Mouse (Mus musculus) MEL (cell line): ENCODE measurements around the gene Ccdc87. TPM values are rescaled to one million over a fixed set of nuclear protein-coding genes. Genes with fewer than 3 reads are reported as not detected.
"Not testable (repeated sequence)": the region's sequence is repeated elsewhere in the genome, so short reads cannot be mapped to it uniquely, and the experiment has no call there.

Experiments
- DNase-seq: peaks from one replicate; pipeline ENCODE4 v3.0.0; 2011; ENCODE audit warnings: low read depth, low spot score
- H3K27ac ChIP-seq: 2 replicates; pipeline ENCODE4 v1.5.1; 2012; ENCODE audit warnings: low read depth, mild to moderate bottlenecking, control low read depth, low read length, moderate library complexity; ENCODE audit not compliant: control insufficient read depth
- H3K27me3 ChIP-seq, 2 experiments: fragments of 150-350 bp in 1 of 2; sonication (generic) in 1 of 2; 2 replicates each; pipeline ENCODE4 v1.6.1; 2012; ENCODE audit warnings: low read length in 2 of 2, mild to moderate bottlenecking in 2 of 2, improper control_type of control experiment in 1 of 2, moderate library complexity in 1 of 2; ENCODE audit not compliant: insufficient read depth in 2 of 2, control insufficient read depth in 1 of 2
- H3K36me3 ChIP-seq, 2 experiments: 2 replicates each; pipeline ENCODE4 v1.6.1; 2012 to 2014; ENCODE audit warnings: low read length in 2 of 2, improper control_type of control experiment in 1 of 2, inconsistent platforms in 1 of 2, mild to moderate bottlenecking in 1 of 2; ENCODE audit not compliant: insufficient read depth in 2 of 2, control insufficient read depth in 1 of 2
- H3K4me1 ChIP-seq, 2 experiments: fragments of 150-350 bp in 1 of 2; sonication (generic) in 1 of 2; 2 replicates each; pipeline ENCODE4 v1.6.1; 2012; ENCODE audit warnings: low read length in 2 of 2, improper control_type of control experiment in 1 of 2, mild to moderate bottlenecking in 1 of 2; ENCODE audit not compliant: insufficient read depth in 2 of 2, control insufficient read depth in 1 of 2
- H3K4me3 ChIP-seq, 2 experiments: fragments of 150-350 bp in 1 of 2; sonication (generic) in 1 of 2; 2 replicates each; pipeline ENCODE4 v1.5.1; 2012; ENCODE audit warnings: low read depth in 2 of 2, low read length in 2 of 2, mild to moderate bottlenecking in 2 of 2, moderate library complexity in 2 of 2, control low read depth in 1 of 2, improper control_type of control experiment in 1 of 2; ENCODE audit not compliant: control insufficient read depth in 1 of 2, insufficient read depth in 1 of 2
- H3K79me2 ChIP-seq: 2 replicates; pipeline ENCODE4 v1.6.1; 2012; ENCODE audit warnings: mild to moderate bottlenecking, low read length, moderate library complexity; ENCODE audit not compliant: control insufficient read depth, poor library complexity, insufficient read depth
- H3K9ac ChIP-seq: 2 replicates; pipeline ENCODE4 v1.6.1; 2012; ENCODE audit warnings: low read depth, mild to moderate bottlenecking, control low read depth, low read length, moderate library complexity; ENCODE audit not compliant: control insufficient read depth, poor library complexity, severe bottlenecking
- H3K9me3 ChIP-seq: fragments of 150-350 bp; sonication (generic); replicated peaks from 2 replicates; pipeline ENCODE4 v1.6.1; 2012; ENCODE audit warnings: mild to moderate bottlenecking, low read length, improper control_type of control experiment, moderate library complexity; ENCODE audit not compliant: insufficient read depth
- EP300 ChIP-seq, 2 experiments: IDR thresholded peaks; 2 replicates each; pipeline ENCODE4 v1.6.1; 2011; ENCODE audit warnings: improper control_type of control experiment in 2 of 2, low read length in 2 of 2, low read depth in 1 of 2, mild to moderate bottlenecking in 1 of 2
- ETS1 ChIP-seq: IDR thresholded peaks from 2 replicates; pipeline ENCODE4 v1.6.1; 2012; ENCODE audit warnings: low read depth, mild to moderate bottlenecking, inconsistent platforms, low read length, improper control_type of control experiment, moderate library complexity
- GATA1 ChIP-seq: IDR thresholded peaks from 2 replicates; pipeline ENCODE4 v1.6.1; 2011; ENCODE audit warnings: low read depth, low read length, improper control_type of control experiment
- MAFK ChIP-seq: IDR thresholded peaks from 2 replicates; pipeline ENCODE4 v1.6.1; 2011; ENCODE audit warnings: low read depth, mild to moderate bottlenecking, low read length, improper control_type of control experiment, borderline replicate concordance
- MEF2A ChIP-seq: IDR thresholded peaks from 2 replicates; pipeline ENCODE4 v1.6.1; 2014; ENCODE audit warnings: low read depth, mild to moderate bottlenecking, inconsistent platforms, low read length, improper control_type of control experiment; ENCODE audit not compliant: poor library complexity, insufficient replicate concordance, severe bottlenecking; ENCODE audit errors: extremely low read depth
- MXI1 ChIP-seq: IDR thresholded peaks from 2 replicates; pipeline ENCODE4 v1.6.1; 2011; ENCODE audit warnings: mild to moderate bottlenecking, low read depth, low read length, improper control_type of control experiment
- MYC ChIP-seq: IDR thresholded peaks from 2 replicates; pipeline ENCODE4 v1.6.1; 2011; ENCODE audit warnings: low read depth, mild to moderate bottlenecking, low read length, improper control_type of control experiment, moderate library complexity
- NRF1 ChIP-seq: IDR thresholded peaks from 2 replicates; pipeline ENCODE4 v1.6.1; 2014; ENCODE audit warnings: low read depth, mild to moderate bottlenecking, inconsistent platforms, low read length, improper control_type of control experiment, moderate library complexity; ENCODE audit not compliant: poor library complexity, insufficient read depth, severe bottlenecking
- POLR2AphosphoS2 ChIP-seq: IDR thresholded peaks from 2 replicates; pipeline ENCODE4 v1.6.1; 2011; ENCODE audit warnings: low read length, improper control_type of control experiment
- TAL1 ChIP-seq: IDR thresholded peaks from 2 replicates; pipeline ENCODE4 v1.6.1; 2012; ENCODE audit warnings: mild to moderate bottlenecking, inconsistent platforms, low read length, moderate library complexity, mixed read lengths
- TBP ChIP-seq: IDR thresholded peaks from 2 replicates; pipeline ENCODE4 v1.8.0; 2011; ENCODE audit warnings: low read depth, low read length, improper control_type of control experiment
- ZNF384 ChIP-seq: IDR thresholded peaks from 2 replicates; pipeline ENCODE4 v1.6.1; 2012; ENCODE audit warnings: low read depth, mild to moderate bottlenecking, inconsistent platforms, low read length, improper control_type of control experiment
- polyA plus RNA-seq, 2 experiments: library from polyadenylated mRNA; stranded (reverse) in 1 of 2; unstranded in 1 of 2; fragments of >175 nt in 1 of 2; fragments of >200 nt in 1 of 2; gene quantifications; 2 replicates each; pipeline versions ENCODE4 v1.2.1 to v1.2.4; 2012; ENCODE audit warnings: low replicate concordance in 2 of 2, low read depth in 1 of 2; ENCODE audit not compliant: insufficient read length in 2 of 2, insufficient read depth in 1 of 2, missing spikeins in 1 of 2
- total RNA-seq: library from RNA; depleted of rRNA; stranded (reverse); fragments of 300-350 nt; gene quantifications from 2 replicates; pipeline ENCODE4 v1.2.3, GENCODE M21; 2012

Ccdc87 gene
- total and polyA plus RNA-seq, 3 experiments, result 0.04 to 0.06 TPM; not detected in 1

DNA sequence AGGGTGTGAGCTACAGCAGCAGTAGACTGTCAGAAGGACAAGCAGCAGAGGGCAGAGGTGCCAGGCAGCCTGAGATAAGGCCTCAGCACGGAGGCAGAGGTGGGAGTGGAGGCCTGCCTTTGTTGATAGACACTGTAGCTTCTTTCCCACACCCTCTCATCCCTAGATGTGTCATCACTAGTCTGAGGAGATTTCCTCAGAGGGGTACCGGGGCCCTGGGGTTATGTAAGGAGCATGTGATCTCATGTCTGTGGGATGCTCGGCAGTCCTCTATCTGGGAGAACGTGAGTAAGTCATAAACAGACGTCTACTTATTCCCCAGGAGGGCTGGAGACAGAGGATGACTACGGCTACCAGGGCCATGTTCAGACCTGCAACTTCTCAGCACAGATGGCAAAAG, 19.9 kb downstream of the Ccdc87 start:
- Histone ChIP-seq H3K9ac (no peak overlapping the region), H3K36me3 (no peaks in the 10 kb centered on the region), H3K27ac (no peak overlapping the region), H3K4me3 (no peak overlapping the region), H3K27me3 (peaks cover 0 to 2% of the 10 kb centered on the region in 2 experiments; a peak in 1 of 4 replicates), H3K79me2 (no peaks in the 10 kb centered on the region), H3K9me3 (no peaks in the 10 kb centered on the region), H3K4me1 (peaks cover 0 to 5% of the 10 kb centered on the region in 2 experiments; a peak in 1 of 4 replicates)
- DNase-seq, result peak; percentile 43
- TF ChIP-seq GATA1 (0 out of 2 replicates have a peak, but pooled peaks have one; percentile 11), MAFK (no peak), EP300 (IDR thresholded peaks at IDR 0.05; ENCODE audit: low read depth in 1 of 2, low read length in 2 of 2) (0 out of 4 replicates have a peak, but pooled peaks of 1 of the 2 experiments have one; percentile 30), TAL1 (peak; percentile 61), MXI1 (no peak)

DNA sequence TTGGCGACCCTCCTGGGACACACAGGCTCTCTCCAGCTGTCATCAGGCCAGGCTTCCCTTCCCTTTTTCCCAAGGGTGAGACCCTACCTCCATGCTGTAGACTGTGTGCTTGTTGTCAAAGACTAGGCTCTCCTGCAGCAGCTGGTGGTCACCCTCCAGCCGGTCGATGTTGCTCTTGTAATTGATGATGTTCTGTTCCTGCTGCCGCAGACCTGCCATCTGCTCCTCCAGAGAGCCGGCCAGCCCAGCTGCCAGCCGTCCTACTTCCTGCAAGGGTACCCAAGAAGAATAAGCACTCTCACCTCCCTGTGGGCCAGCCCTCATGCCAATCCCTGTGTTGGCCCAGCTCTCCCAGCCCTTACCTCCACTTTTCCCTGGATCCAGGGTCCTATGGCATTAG, 23.9 kb downstream of the Ccdc87 start:
- H3K27ac ChIP-seq, result no peak overlapping the region
- H3K9ac ChIP-seq, result no peak overlapping the region
- no peak for TF ChIP-seq TBP
- no peak for TF ChIP-seq MEF2A
- no peak for TF ChIP-seq MYC
- no peaks in the 10 kb centered on the region for H3K36me3 ChIP-seq
- H3K79me2 ChIP-seq, result no peaks in the 10 kb centered on the region
- no peak overlapping the region for H3K4me3 ChIP-seq
- peaks cover 0 to 5% of the 10 kb centered on the region in 2 experiments; a peak in 1 of 4 replicates for H3K4me1 ChIP-seq
- H3K9me3 ChIP-seq, result no peaks in the 10 kb centered on the region
- DNase-seq, result no peak
- no peaks in the 10 kb centered on the region; a peak in 1 of 4 replicates for H3K27me3 ChIP-seq

DNA sequence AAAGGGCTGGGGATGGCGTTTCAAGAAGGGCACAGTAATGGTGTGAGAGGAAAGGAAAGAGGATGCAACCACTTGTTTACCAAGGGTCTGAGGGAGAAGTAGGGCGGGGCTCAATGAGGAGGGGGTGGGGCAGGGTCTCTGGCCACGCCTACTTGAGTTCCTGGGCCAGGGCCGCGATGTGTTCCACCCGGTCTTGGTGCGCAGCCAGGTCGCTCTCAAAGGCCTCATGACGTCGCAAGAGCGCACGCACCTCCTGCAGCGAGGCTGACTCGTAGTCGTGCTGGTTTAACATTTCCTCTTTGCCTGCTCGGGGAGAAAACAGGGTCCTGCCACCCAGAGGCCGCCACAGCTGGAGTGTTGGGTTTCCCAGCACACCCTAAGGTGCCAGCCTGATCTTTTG, 26.0 kb downstream of the Ccdc87 start:
- Histone ChIP-seq H3K27ac (no peak overlapping the region), H3K4me3 (peak overlapping the region; percentile 11 to 35; a peak in 3 of 4 replicates), H3K9me3 (no peaks in the 10 kb centered on the region), H3K36me3 (no peaks in the 10 kb centered on the region), H3K27me3 (no peaks in the 10 kb centered on the region; a peak in 1 of 4 replicates), H3K79me2 (no peaks in the 10 kb centered on the region), H3K4me1 (no peaks in the 10 kb centered on the region), H3K9ac (peak overlapping the region; percentile 21)
- DNase-seq, result peak; percentile 81
- TF ChIP-seq ZNF384, result no peak
- TF ChIP-seq POLR2AphosphoS2, result no peak
- 0 out of 2 replicates have a peak, but pooled peaks have one; percentile 9 for TF ChIP-seq ETS1
- TF ChIP-seq NRF1, result 0 out of 2 replicates have a peak, but pooled peaks have one; percentile 38

DNA sequence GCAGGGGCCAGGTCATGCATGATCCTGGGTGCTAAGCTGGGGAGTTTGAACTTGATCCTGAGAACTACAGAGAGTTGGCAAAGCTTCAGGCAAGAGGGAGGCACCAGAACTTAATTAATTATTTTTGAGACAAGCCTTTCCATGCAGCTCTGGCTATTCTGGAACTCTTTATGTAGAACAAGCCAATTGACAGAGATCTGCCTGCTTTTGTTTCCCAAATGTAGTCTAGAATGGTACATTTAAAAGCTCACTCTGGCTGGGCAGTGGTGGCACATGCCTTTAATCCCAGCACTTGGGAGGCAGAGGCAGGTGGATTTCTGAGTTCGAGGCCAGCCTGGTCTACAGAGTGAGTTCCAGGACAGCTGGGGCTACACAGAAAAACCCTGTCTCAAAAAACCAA, 35.4 kb downstream of the Ccdc87 start:
- peaks cover 0 to 10% of the 10 kb centered on the region in 2 experiments; a peak in 2 of 4 replicates for H3K4me1 ChIP-seq
- not testable (repeated sequence) for H3K36me3 ChIP-seq, H3K27me3 ChIP-seq, DNase-seq, H3K79me2 ChIP-seq, H3K4me3 ChIP-seq, H3K9ac ChIP-seq, H3K9me3 ChIP-seq, H3K27ac ChIP-seq
